Mouse (Mus musculus): Measurements from ENCODE around the gene Neurl3.

The Neurl3 gene

GRCm38 (mm10) chr1:36257276-36257675 is 17.2 kb downstream of the Neurl3 start:
- DNase-seq (ENCODE audit: low read depth), result no peak

- DNase-seq (ENCODE audit: low read depth), result no peak
Observed at GRCm38 (mm10) chr1:36255871-36256640, 18.4 kb downstream of the Neurl3 start.

DNA sequence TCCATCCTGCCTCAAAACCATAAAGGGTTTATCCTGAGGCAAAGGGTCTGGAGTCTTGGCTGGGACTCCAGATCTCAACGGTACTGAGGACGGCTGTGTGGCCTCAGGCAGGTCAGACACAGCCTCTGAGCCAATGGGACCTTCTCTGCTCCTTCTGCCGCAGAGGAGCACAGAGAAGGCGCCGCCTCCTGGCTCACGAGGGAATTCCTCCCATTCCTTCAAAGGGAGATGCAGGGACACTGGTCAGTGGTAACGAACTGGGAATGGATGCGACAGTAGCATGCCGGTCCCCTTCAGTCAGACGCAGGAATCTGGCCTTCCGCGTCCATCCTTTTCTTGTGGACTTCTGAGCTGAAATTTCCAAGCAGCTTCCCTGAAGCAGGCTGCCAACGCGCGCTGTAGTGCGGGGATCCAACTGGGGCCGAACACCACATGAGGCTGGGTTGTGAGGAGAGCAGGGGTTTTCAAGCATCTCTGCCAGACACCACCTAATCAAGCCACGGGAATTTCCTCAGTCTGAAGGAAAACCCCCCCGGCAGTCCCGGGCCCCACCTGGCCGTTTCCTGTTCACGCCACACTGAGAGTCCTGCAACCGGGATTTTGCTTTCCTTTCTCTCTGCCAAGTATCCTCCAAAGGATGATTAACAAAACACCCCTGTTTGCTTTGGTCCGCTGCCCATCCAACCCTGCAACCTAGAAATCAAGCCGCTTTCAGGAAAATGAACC is 19.7 kb downstream of the Neurl3 start:
- no peak for DNase-seq (ENCODE audit: low read depth)

DNA sequence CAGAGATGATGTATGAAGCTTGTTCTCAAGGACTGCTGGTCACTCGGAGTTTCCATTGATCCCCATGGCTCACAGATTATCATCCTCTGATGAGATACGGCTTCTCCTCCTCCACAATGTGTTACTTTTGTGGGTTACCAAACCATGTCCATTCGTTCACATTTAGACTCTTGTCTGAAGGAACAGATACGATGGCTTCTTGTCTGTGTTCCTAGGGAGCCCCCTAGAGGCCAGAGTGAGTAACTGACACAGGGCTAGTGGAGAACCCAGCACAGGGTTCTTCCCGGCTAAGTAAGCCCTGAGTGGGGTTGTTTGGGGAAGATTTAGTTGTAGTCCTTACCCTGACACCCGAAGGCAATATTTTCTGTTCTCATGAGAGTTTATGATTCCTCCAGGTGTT is 21.7 kb downstream of the Neurl3 start:
- DNase-seq (ENCODE audit: low read depth), result peak; percentile 93

DNA sequence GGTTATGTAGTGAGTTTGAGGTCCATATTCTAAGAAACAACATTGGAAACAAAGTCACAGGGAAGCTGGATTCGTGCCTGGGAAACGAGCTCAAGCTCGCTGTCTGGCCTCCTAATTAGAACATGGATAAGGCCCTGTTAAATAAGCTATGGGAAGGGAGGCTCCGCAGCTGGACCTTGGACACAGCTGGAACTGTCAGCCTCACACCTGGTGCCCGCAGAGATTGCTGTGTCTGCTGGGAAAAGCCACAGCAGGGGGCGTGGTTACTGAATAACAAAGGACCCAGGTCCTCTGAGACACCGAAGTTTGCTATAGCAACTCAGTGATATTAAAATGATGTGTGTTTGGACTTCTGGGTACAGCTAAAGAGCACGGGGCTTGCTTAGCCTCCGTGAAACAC is 23.1 kb downstream of the Neurl3 start:
- no peak for DNase-seq (ENCODE audit: low read depth)

DNA sequence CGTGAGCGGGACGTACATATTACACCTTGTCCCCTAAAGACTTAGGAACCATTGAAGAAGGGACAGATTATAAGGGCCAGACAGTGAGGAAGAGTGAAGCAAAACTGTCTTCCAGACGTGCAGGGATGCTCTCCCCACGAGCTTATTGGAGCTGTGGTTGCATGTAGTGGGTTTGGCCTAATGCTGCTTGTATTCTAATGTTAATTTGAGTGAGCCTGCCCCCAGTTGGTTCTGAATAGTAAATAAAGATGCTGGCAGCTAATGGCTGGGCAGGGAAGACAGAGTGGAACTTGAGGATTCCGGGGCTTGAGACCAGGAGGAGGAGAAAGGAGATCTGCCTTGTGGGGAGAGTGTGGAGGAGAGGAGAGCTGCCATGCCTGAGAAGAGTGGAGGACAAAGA is 27.8 kb downstream of the Neurl3 start:
- no peak for DNase-seq (ENCODE audit: low read depth)

- no peak for DNase-seq (ENCODE audit: low read depth)
Observed at GRCm38 (mm10) chr1:36244828-36245215, 29.7 kb downstream of the Neurl3 start.

DNA sequence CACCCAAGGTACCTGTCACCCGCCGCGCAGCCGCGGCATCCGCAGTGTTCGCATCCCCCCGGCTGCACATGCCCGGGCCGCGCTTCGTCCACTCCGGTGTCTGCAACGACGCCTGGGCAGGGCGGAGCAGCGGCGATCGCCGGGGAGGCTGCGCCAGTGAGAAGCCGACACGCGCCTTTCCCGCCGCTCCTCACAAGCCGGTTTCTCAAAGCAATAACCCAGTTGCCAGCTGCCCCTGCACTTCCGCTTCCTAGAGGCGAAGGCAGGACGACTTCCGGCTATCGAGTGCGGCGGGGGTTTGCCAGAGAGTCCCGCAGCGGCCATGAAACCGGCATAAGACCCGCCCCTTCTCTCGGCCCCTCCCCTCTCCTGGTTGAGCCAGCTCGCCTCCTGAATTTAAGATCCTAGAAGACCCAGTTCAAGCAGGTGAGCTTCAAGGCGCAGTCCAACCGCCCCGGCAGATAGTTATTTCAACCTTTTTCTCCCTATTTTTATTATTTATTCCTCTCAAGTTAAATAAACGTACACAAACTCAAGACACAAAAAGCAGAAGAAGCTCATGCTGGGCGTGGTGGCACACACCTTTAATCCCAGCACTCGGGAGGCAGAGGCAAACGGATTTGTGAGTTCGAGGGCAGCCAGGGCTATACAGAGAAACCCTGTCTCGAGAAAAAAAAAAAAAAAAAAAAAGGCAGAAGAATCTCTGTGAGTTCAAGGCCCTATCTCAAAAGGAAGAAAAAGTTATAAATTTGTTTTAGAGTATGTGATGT is 30.2 kb downstream of the Neurl3 start, which contains the start of gene Uggt1:
Gene Uggt1, minus strand, starts transcription at position 663 of the 770 bp plus-strand sequence.
- DNase-seq (ENCODE audit: low read depth), result peak; percentile 93

- no peak for DNase-seq (ENCODE audit: low read depth)
Observed at GRCm38 (mm10) chr1:36243447-36244057, 30.9 kb downstream of the Neurl3 start.

DNA sequence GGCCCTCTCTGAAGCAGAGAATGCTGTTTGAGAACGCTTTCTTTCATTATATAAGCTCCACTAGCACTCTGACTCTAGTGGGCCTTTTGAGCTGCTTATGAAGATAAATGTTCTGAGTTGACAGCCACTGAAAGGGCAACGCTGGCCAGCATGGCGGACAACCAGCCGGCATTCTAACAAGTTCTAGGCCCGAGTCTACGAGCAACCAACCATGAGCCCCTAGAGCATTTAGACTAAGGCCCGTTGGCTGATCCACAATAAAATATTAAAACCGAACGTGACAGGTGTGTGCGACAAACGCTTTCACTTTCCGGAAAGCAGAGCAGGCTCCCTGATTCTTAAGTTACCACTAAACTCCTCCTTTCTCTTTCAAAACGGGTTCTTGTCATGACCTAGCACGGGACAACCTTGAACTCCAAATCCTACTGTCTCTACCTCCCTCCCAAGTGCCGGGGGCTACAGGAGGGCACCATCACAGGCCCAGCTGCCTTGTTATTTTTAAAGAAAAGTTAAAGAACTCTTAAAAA is 32.5 kb downstream of the Neurl3 start:
- peak; percentile 66 for DNase-seq (ENCODE audit: low read depth)

- no peak for DNase-seq (ENCODE audit: low read depth)
Observed at GRCm38 (mm10) chr1:36240176-36240575, 34.3 kb downstream of the Neurl3 start.

GRCm38 (mm10) chr1:36239396-36239795 is 35.1 kb downstream of the Neurl3 start:
- no peak for DNase-seq (ENCODE audit: low read depth)

GRCm38 (mm10) chr1:36235855-36236254 is 38.6 kb downstream of the Neurl3 start:
- DNase-seq (ENCODE audit: low read depth), result peak; percentile 31

DNA sequence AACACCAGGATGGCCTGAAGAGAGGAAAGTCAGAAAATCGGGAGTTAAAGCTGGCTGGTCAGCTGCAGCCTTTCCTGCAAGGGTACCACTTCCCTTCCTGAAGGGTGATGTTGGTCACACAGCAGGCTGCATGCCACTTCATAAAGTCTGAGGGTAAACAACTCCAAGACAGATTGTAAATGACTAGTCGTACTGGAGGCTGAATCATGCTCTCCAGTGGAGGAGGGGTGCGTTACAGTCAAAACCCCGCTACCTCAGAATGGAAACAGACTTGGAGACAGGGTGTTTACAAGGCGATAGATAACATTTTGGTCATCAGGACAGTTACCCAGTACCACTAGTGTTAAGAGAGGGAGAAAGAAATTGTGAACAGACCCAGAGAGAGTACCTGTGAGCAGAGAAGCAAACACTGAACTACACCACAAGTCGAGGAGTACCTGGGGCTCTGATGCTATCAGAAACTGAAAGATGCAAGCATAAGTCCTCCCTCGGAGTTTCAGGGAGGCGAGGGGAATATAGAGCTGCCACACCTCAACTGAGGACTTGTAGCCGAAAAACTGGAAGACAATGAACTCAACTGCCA is 39.3 kb downstream of the Neurl3 start:
- DNase-seq (ENCODE audit: low read depth), result peak; percentile 55

DNA sequence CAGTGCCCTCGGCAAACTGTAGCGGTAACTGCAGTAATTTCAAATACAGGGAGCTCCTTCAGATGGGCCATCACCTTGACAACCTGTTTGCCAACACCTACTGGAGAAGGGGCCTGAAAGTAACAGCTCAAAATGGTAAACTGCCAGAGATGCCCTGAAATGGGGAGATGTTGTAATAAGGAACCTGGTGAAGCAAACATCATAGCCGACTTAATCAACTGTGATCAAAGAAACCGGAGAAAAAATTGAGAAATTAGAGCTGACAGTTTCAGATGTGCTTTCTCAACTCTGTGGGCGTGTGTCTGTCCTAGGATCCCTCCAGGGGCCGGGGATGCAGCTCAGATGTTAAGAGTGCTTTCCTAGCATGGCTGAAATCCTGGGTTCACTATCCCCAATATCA is 41.3 kb downstream of the Neurl3 start:
- DNase-seq (ENCODE audit: low read depth), result no peak

DNA sequence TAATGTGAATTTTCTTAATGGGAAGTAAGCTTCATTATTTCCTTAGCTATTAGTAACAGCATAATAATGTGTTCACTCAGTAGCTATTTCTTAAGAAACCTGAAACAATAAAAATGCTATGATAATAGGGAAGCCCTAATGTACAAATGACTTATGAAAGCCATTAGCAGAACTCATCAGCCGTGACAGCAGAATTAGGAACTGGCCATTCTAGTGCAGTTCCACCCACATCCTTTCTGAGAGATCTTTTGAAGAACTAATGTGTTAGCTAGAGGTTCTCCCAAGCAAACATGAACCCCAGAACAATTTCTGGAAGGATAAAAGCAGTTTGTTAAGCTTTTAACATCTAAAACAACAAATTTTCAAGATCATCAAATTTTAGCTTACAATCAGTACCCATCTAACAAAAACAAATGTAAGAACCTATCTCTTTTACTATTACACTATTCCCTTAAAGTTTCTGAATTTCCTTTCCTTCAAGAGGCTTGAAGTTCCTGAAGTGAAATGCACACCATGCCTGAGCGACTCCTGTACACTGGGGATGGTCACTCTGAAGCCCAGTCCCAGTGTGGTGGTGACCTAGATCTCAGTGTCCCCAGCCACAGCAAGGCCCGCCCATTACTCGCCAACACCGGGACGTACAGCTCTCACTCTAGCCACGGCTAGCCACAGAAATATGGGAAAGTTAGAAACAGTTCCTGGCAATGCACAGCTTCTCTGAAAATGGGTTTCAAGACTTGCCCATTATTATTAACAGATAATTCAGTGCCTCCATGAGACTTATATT is 43.4 kb downstream of the Neurl3 start:
- DNase-seq (ENCODE audit: low read depth), result no peak

DNA sequence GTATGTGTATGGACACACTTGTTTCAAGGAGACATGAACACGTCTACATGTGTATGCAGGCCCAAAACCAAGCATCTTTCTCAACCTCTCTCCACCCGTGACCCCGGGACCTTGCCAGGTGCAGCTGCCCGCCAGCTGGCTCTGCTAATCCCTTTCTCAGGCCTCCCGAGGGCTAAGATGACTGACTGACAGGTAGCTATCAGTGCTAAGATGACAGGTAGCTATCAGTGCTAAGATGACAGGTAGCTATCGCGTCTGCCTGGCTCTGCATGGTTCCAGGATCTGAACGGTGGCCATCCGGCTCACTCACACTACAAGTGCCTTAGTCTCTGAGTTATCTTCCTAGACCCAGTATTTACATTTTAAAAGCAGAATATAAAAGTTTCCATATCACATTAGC is 46.0 kb downstream of the Neurl3 start:
- no peak for DNase-seq (ENCODE audit: low read depth)

- peak; percentile 73 for DNase-seq (ENCODE audit: low read depth)
Observed at GRCm38 (mm10) chr1:36224648-36225047, 49.8 kb downstream of the Neurl3 start.
